Mouse (Mus musculus): ENCODE measurements around the gene Tmem95. TPM values are rescaled to one million over a fixed set of nuclear protein-coding genes. Genes with fewer than 3 reads are reported as not detected.

Tmem95 gene
- total RNA-seq, 2 experiments from 2014 or later = not detected

DNA sequence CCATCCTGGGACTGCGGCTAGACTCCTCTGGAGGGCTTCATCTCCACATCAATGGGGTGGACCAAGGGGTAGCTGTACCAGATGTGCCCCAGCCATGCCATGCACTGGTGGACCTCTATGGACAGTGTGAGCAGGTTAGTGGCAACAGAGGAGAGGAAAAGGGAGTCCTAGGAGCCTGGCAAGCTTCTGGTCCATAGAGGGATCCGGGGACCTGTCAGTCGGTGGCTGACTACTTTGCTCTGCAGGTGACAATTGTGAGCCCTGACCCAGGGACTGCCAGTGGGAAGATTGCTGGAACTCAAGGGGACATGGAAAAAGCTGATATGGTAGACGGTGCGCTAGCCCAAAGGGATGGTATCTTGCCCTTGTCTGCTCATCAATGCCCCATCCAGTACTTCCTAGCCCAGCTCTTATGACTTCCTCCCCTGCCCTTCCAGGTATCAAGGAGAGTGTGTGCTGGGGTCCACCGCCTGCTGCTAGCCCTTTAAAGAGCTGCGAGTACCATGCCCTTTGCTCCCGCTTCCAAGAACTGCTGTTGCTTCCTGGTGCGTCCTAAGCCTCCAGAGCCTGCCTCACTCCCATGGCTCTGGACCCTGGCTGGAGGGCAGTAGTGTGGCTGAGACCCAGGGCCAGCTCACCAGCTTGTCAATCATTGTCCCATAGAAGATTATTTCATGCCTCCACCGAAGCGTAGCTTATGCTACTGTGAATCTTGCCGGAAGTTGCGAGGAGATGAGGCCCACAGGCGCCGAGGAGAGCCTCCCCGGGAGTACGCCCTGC, 33.2 kb upstream of the Tmem95 start:
- DNase-seq = no peak

DNA sequence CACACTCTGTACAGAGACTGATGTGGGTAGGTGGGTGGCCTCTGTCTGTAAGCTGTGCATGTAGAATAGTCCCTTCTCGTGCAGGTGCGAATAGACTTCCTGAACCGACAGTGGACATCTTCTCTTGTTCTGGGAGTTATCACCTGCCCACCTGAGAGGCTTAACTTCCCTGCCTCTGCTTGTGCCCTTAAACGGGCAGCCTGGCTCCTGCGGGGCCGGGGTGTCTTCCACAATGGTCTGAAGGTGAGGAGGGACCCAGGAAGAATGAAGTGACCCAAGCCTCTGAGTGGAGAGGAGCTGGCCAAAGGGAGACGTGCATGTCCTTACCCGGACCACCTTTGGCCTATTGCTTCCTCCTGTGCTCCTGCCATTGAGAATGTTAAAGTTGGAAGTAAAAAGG, 32.4 kb upstream of the Tmem95 start:
- no peak for DNase-seq

DNA sequence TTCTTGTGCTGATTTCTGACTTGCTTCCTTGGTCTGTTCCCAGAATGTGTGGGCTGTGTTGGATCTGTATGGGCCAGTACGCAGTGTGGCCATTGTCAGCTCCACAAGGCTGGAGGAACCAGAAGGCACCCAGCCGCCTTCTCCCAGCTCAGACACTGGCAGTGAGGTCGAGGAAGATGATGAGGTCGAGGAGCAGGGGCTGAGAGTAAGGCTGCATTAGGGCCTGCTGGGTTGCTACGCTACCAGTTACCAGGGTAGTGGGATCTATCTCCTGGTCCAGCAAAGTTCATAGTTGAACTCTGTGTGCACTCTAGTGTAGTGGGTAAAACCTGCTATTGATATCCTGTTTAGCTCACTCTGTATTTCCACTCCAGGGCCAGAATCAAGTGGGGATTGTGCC, 31.4 kb upstream of the Tmem95 start:
- DNase-seq = no peak

DNA sequence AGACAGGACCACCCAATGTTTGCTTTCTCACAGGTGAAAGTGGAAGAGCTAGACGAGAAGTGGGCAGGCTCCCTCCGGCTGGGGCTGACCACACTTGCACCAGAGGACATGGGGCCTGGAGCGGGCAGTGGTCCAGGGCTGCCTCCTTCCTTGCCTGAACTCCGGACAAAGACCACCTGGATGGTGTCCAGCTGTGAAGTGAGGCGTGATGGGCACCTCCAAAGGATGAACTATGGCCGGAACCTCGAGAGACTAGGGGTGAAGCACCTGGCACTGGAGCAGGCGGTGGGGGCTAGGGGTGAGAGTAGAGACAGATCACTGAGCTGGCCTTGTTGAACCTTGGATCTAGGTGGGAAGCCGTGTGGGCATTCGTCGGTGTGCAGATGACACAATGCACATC, 30.8 kb upstream of the Tmem95 start:
- DNase-seq = no peak

DNA sequence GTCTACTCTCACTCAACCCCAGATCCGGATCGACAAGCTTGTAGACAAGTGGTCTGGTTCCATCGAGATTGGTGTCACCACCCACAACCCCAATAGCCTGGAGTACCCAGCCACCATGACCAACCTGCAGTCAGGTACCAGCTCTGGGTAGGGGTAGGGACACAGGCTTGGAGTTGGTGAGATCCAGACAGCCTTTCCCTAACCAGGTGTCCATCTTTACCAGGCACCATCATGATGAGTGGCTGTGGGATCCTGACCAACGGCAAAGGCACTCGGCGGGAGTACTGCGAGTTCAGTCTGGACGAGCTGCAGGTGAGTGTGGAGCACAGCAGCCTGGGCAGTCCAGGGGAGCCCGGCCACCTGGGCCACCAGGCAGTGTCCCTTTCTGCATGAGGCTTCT, 26.5 kb upstream of the Tmem95 start:
- DNase-seq = no peak

DNA sequence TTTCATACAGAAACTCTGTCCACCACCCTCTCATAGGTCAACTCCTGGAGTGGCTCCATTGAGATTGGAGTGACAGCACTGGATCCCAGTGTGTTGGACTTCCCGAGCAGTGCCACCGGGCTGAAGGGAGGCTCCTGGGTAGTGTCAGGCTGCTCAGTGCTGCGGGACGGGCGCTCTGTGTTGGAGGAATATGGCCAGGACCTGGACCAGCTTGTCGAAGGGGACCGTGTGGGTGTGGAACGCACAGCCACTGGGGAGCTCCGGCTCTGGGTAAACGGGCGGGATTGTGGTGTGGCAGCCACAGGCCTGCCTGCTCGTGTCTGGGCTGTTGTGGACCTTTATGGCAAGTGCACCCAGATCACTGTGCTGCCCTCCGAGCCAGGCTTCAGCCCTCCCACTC, 25.2 kb upstream of the Tmem95 start:
- no peak for DNase-seq

DNA sequence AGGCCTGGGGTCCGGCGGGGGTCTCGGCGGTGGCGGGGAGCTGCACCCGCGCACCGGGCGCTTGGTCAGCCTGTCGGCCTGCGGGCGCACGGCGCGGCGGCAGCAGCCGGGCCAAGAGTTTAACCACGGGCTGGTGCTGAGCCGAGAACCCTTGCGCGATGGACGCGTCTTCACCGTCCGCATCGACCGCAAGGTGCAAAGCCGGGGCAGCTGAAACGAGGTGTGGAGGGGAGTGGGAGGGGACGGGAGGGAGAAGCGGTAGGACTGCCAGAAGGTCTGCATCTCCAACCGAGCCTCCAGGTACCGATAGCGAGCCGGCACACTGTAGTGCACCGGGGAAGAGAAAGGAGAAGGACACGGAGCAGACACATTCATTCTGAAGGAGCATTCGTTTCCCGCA, 24.2 kb upstream of the Tmem95 start:
- no peak for DNase-seq

DNA sequence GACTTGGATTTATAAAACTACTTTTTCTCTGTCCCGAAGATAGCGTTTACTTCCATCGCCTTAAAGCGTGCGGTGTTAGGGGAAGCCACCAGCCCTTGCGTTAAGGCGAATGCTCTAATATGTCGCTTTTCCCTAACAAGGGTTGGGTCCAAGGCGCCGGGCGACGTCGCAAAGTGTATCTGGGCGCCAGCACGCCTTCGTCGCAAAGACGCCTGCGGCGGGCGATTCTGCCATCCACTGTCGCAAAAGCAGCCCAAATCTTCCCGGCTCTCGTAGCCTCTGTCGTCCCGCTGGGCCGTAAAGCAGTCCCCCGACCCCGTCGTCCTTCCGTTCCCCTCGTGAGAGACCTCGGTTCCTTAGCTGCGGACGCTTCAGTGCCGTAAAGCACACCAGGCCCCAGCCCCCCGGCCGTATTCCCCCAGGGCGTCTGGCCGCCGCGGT, 23.6 kb upstream of the Tmem95 start:
- peak; percentile 95 for DNase-seq

DNA sequence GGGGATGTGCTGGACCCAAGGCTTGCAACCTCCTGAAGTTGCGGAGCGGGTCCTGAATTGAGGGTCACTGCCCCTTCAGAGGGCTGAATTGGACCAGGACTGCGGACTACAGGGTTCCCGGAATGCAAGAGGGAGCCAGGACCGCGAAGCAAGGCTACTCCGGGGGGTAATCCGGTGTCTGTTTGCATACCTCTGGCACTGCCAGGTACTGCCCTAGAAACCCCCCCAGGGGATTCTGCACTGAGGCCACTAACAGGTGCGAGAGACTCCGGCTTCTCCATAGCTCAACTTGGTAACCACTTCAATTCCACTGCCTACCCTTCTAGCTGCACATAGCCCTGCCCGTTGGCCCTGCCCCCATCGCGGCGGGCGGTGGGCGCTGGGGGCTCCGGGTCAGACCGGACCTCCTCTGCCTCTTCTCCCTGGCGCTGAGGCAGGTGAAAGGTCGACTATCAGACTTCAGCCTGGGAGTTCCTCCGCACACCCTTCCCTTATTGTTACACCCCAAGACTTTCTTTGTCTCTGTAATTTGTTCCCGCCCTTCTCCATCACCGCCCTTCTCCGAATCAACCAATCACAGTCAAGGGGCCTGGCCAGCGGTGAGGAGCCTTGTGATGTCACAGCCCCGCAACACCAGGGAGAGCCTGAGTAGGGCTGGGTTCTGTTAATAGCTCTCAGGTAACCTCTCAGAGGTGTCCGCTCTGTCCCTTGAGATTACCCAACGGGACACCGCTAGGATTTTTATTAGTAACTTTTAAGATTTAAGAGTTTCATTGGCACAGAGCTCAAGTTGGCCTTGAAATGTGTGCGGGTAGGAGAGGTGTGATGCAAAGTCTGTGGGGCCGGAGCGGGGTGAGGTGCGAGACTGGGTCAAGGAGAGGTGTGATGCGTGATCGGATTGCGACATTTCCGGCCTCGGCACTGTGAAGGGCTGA, 22.9 kb upstream of the Tmem95 start, which contains the start of the genes 2810408A11Rik and Neurl4:
TSS of gene 2810408A11Rik (minus strand) at position 517 of the 935 bp plus-strand sequence.
TSS of gene Neurl4 (plus strand) at position 602 of the 935 bp plus-strand sequence.
- DNase-seq = peak; percentile 90 to 91

DNA sequence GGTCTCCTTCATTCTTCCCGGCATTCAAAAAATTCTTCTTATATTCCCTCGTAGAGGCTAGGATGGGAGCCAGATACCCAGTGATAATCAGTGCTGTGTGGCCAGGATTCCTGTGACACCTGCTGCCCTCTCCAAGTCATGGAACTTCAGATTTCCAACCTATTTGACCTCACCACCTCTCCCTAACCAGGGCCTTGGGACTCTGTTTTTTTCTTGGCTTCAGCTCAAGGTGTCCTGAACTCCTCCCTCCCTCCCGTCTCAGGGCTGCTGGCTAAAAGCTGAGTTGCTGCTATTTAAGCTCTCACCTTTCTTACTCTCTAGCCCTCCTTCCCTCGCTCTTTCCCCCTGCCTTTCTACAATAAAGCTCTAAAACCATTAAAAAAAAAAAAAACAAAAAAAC, 22.1 kb upstream of the Tmem95 start:
- no peak for DNase-seq

DNA sequence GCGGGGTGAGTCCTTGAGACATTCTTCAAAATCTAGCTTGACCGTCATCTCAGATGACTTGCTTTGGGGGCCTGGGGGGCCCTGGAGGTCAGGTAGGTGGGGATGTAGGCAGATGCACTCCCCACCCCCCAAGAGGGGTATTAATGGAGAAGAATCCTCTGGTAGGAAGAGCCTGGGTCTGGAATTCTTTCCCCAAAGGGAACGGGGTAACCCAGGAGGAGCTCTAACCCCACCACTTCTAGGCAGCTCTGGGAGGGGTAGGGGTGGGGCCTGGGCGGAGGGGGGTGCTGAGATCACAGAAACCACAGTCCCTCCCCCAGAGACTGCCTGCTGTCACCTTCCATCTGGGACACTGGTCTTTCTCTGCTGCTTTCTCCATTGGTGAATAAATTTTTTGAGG, 17.5 kb upstream of the Tmem95 start, which contains the start of gene Acap1:
TSS of gene Acap1 (minus strand) at position 249 of the 400 bp plus-strand sequence.
- DNase-seq = no peak

DNA sequence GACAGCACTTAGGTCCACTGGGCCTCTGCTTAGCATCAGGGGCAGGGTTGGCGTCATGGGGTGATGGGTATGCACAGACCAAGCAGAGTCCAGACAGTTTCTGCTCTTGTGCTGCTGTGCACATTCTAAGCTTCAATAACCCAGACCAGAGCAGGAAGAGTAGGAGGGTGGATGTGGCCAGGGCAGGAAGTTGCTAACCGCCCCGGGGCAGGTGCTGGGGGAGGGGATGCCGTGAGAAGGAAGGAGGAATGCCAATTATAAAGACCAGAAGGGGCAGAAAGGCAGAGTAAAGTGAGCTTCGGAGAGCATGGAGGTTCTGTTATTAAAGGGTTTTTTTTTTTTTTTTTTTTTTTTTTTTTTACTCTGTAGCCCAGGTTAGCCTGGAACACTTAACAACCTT, 16.9 kb upstream of the Tmem95 start:
- no peak for DNase-seq

DNA sequence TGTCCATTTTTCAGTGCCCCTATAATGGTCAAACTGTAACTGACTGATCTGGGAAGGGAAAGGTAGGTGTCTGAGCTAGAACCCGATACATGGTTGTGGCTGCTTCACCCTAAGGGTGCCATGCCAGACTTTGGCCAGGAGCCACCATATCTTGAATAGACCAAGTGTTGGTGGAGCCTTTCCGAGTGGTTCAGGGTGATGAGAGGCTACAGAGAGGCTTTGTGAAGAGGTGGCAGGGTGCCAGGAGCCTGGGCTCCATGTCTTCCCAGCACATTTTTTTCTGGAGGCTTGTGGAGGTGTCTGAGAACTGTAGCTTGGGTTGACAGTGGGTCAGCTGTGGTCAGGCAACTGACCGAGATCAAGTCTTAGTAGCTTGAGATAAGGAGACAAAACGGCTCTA, 13.7 kb upstream of the Tmem95 start:
- DNase-seq = no peak

DNA sequence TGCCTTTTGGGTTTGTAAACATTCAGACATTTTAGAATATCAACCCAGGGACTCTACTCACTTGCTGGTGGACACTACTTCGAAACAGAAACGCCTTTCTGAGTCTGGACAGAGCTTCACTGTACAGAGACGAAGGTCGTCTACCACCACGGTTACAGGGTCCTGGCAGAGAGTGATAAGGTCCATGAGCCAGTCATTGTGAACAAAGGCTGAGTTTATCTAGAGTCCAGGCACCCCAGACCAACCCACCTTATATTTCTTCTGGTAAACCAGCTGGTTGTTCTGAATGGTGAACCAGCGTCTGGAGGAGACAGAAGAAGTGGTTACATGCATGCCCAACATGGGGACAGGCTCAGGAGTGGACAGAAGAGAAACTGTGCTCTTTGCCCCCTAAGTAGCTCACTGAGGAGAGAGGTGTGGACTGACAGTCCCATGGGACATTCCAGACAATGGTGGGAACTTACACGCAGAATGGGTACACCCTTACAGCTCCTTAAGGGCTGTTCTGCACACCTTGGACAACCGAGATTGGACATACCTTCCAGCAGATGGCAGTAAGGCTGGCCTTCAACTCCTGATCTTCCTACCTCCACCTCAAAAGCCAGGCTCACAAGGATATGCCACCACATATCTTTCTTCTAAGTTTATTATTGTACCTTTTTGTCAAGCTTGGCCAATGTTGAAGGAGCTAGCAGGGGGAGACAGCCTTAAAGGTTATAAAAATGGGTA, 9.3 kb upstream of the Tmem95 start:
- no peak for DNase-seq

DNA sequence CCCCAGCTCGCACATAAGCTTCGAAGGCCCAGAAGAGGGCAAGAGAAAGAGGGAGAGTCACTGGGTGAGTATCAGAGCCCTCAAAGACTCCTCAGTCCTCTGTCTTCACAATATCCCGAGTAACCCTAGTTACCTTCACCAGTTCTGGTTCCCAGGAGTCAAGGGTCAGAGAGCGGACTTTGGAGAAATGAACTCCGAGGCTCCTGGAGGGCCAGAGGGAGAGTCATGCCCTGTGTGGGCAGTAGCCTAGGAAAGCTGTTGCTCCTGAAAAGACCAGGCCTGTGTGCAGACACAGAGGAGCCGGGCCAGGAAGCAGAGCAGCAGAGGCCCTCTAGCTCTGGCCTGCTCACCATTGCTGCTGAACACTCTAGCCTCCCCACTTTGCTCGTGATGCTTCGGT, 6.8 kb upstream of the Tmem95 start:
- DNase-seq = no peak

DNA sequence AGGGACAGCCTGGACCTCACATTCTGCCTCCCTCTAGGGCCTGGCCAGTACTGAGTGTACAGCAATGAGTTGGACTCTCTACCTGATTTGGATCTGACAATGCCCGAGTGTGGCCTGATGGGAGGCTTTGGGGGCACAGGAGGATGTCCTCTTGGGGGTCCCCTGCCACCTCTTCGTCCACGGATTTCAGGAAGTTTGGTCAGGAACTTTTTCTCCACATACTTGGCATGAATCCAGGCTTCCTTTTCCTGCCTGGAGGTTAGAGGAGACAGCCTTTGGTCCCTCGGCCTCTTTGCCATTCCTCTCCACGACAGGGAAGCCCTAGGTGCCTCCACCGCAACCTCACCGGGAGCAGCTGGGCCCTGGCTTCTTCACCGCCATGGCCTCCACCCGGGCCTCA, 6.4 kb upstream of the Tmem95 start:
- no peak for DNase-seq

DNA sequence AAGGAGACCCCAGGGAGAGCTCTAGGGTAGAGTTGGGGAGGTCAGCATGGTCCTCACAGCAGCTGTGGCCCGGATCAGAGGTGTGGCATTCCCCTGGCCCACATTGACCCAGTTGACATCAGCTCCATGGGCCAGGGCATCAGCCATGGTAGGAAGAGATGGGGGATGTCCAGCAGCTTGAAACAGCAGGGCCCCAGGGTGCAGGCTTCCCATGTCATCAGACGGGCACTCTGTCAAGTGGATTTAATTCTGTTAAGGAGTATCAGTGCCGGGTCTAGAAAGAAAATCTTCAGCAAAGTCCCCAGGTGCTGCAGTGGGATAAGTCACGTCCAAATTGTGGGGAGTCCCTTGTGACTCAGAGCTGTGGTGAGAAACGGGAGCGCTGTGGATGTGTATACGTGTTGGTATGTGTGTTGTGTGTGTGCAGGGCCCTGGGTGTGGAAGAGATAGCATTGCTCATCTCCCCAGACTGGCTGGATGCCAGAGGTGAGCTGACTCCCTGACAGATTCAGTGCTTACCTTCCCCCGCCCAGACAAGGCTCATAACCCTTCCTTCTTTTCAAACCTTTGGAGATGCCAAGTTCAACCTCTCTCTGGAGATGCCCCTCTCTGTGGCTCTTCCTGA, 5.8 kb upstream of the Tmem95 start:
- no peak for DNase-seq

DNA sequence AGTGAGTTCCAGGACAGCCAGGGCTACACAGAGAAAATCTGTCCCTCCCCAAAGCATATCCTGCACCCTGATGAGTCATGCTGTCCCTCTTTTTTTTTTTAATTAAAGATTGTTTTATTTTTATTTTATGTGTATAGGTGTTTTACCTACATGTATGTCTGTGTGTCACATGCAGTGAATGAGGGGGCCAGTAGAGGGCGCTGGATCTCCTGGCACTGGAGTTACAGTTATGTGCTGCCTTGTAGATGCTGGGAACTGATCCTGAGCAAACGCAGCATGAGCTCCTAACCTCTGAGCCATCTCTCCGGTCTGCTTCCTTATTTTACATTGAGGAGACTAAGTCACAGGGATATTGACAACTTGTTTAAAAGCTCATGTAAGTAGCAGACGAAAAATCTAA, 5.2 kb upstream of the Tmem95 start:
- DNase-seq = no peak

DNA sequence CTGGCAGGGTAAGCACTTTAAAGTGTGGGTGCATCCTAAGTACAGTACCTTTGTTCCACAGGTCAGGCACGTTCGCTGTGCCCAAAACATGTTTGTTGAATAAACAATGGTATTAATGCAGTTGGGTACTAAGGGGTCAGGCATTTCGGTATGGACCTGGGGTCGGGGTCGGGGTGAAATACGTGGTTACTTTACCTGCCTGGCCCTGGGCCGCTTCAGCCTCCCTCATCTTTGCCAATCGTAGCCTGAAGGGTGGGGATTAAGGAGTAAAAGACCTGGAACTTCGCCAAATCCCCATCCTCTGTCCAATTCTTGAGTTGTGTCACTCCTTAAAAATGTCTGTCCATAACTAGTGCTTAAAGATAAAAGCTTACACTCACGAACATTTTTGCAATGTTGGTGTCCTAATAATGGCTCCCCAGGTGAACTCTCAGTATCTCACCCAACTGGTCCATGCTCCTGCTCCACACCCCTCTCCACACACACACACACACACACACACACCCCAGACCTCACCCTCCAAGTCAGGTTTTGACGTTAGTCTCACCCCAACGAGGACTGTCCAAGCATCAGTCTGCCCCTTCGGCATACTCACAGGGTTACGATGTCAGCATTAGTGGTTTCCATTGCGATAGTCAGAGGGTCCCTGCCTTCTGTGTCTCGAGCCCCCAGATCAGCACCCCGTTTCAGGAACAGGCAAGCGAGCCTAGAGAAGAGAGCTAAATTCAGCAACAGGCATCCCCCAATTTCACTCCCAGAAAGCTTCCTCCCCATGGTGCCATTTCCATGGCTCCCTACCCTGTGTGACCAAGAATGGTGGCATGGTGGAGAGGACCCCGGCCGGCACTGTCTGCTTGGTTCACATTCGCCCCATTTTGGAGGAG, 4.2 kb upstream of the Tmem95 start:
- DNase-seq = no peak

DNA sequence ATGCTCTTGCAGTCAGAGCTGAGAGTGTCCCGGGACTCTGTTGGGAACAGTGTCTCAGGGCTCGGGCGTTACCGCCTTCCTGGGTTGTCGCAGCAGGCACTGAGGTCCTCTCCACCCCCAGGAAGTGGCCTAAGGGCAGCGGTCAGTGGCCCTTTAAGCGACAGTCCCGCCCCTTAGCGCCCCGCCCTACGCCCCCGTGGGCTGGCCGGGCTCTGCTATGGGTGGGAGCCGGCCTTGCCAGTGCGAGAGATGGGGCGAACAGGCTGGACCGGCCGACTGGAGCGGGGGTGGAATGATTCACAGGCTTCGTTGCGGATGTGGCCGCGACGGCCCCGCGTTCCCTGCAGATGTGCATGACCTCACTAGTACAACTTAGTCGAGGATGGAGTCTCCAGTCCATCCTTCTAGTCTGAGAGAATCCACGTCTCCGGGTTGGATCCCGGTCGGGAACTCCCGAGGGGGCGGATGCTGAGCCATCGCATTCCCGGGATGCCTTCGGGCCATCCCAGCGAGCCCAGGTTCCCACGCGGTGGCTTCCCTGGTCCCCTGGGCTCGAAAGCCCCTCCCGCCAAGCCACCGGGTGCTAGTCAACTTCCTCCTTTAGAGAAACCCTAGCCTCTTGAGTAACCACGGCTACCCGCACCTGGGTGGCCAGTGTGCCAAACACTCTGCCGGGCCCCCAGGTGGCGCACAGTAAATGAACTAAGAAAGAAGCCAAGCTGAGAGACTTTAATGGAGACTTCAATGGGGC, 3.2 kb upstream of the Tmem95 start, which contains the start of gene Kctd11:
TSS of gene Kctd11 (minus strand) at position 554 of the 751 bp plus-strand sequence.
- DNase-seq = peak; percentile 96

Data from adrenal gland, postnatal 36 days (tissue).